Mouse (Mus musculus): Measurements from ENCODE around the gene Glod5.

Glod5 gene

DNA sequence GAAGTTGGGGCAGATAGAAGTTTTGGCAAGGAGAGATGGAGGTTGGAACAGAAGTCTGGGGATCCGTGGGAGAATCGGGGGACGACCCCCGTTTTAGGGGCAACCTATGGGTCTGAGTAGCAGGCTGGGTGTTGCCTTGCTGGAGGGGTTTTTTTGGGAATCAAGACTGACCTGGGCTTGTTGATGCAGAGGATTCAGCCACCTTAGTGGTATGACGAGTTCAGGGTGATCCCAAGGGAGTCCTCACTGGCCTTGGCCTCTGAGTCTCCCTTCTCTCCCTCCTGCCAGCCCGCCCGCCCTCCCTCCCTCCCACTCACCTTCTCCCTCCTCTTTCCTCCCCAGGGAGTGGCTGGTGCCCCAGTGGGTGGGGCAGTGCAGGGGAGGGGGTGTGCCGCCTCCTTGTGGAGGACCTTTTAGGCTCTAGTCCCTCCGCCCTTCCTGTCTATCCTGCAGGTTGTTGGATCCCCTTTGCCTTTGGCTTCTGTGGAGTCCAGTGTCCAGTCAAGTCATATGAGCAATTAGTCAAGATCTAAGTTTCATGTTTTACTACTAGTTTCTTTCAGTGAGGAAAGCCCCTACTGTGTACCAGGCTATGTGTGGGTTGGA is 50.6 kb downstream of the Glod5 start:
- no peak for DNase-seq

DNA sequence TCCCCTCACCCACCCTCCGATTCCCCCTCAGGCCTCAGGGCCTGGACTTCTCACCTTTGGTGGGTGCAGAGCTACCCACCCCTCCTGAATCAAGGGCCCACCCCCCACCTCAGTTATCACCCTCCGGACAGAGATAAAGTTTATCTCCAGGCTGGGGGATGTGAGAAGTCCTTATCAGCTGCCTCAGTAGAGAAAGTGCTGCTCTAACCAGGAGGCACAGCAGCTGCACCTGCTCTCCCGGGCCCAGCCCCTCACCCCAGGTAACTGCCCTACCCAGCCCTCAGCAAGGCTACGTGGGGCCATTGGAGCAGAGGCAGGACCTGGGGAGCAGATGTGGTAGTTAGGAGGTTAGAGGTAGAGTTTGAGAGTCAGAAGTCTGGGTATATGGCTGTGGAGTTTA is 52.1 kb downstream of the Glod5 start:
- no peak for DNase-seq

DNA sequence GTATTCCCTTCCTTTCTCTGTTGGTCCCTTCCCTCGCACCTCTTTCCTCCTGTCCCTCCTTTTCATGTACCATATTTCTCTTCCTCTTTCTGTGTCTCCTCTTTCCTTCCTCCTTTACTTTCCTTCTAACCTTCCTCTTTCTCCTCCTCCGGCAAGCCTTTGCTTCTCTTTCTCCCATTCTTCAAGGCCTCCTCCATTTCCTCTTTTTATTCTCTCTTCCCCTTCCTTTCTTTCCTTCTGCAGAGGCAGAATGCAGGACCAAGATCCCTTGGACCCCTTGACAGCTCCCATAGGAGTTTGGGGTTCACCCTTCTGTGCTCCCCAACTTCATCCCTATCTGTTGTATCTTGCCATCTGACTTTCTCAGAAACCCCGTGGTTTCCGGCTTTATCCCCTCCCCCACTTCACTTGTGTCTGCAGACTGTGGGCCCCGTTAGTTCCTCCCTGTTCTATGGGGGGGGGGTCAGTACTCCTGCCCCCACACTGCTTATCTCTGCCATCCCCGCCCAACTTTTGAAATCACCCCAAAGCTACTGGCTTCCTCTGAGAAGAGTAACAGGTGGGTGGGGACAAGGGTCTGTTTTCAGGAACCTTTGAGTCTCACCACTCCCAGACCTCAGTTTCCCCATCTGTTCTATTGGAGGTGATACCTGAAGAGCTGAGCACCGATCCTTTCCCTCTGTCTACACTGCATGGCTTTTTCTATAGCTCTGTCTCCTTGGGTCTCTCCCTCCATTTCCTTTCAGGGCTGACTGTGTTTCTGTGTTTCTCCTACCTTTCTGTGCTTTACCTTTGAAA is 54.3 kb downstream of the Glod5 start:
- DNase-seq, result no peak

DNA sequence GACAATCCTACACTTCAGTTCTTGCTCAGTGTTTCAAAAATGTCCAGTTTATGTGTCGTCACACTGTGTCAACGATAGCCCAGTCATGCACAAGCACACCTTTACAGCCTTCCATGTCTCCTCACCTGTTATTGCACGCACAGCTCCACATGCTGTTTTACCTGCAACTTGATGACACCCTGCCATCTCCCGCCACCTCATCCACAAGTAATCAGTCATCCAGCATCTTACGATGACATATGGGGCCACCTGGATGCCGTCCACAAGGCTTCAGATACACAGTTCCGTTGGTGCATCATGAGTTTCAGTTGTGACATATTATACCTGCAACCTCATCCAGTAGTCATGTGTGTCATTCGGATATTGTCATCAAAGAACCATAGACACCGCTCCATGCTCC is 59.4 kb downstream of the Glod5 start:
- no peak for DNase-seq
